Mouse (Mus musculus) embryo, embryonic 11.5 days (tissue): ENCODE data around the gene Ston2.
"Not testable (repeated sequence)": the region's sequence is repeated elsewhere in the genome, so short reads cannot be mapped to it uniquely, and the experiment has no call there.

Experiments
- DNase-seq: peaks from one replicate; pipeline ENCODE4 v3.0.0-alpha.2; 2012; ENCODE audit warnings: low read depth, low spot score

Ston2 gene

GRCm38 (mm10) chr12:91751893-91752597, 36.1 kb downstream of the Ston2 start:
- DNase-seq = no peak

- DNase-seq = no peak
Observed at GRCm38 (mm10) chr12:91749543-91750184, 38.5 kb downstream of the Ston2 start.

- DNase-seq = no peak
Observed at GRCm38 (mm10) chr12:91748241-91748865, 39.8 kb downstream of the Ston2 start.

- not testable (repeated sequence) for DNase-seq
Observed at GRCm38 (mm10) chr12:91746839-91747238, 41.3 kb downstream of the Ston2 start.

GRCm38 (mm10) chr12:91745758-91746290, 42.4 kb downstream of the Ston2 start:
- peak; percentile 47 for DNase-seq

DNA sequence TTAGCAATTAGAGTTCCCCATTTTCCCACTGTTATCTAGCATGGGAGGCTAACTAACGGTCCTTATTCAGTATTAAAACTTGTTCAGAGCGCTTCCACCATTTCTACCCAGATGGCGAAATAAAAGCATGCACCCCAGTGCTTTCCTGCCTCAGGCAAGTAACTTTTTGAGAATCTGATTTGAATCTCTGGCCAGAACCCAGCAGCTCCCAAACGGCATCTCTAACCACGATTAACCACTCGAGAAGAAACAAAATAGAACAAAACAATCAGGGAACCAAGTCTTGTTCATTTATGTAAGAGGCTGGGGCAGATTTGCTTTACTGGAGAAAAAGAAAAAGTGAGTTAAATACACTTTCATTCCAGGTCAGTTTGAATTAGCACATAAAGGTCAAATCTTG, 44.1 kb downstream of the Ston2 start:
- no peak for DNase-seq

GRCm38 (mm10) chr12:91742916-91743315, 45.3 kb downstream of the Ston2 start:
- no peak for DNase-seq

GRCm38 (mm10) chr12:91738381-91738780, 49.8 kb downstream of the Ston2 start:
- no peak for DNase-seq

DNA sequence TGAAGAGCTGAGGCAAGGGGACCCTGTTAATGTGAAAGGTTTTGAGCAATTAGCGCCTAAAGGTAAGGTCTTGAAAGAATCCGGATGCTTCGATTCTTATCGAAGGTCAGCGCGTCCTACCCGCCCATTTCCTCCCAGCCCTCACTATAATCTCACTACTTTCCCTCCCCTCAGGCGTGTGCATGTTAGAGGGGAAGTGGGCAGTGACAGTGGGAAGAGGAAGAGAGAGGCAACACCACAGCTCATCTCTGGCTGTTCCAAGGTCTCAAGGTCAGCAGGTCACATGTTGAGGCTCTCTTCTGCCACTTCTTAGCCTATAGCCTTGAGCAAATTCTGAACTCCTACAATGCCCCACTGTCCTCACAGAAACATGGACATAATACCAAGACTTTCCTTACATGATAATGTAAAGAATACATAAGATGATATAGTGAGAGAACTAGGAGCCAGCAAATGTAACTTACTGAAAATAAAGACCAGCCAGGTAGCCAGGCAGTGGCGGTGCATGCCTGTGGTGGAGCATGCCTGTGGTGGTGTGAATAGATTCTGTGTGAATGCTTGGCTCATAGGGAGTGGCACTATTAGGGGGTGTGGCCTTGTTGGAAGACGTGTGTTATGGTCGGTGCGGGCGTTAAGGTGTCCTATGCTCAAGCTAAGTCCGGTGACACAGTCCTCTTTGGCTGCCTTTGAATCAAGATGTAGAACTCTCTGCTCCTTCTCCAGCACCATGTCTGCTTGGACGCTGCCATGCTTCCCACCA, 51.8 kb downstream of the Ston2 start:
- no peak for DNase-seq

DNA sequence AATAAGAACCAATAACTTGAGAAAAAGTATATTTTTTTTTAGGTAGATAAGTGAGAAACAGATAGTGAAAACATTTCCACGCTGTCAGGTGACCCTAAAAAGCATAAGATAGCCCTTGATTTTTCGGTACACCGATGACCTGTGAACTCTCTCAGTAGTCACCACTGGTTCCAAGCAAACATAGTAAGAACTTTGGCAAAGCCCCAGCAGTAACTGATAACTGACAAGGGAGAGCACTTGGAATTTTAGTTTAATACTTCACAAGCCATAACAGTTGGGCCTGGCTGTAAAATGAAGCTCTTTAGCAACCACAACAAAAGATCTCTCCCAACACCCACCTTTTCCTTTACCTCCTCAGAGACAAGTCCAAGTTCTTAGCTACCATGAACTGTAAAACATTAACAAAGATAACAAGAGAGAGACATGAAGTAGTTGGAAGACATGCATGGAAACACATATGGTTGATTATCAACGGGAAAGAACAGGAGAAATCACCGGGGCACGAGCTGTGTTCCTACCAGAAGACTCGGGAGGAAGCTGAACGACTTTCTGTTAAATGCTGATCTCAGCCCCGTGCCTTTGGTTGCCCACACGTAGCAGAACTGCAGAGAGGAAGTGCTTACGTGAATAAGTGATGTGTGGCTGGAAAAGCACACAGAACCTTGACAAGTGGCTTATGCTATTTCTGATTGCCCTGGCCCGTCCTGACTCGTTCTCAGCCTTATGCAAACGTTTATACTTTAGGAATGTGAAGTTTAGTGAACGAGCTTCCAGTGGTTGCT, 53.8 kb downstream of the Ston2 start:
- DNase-seq = no peak

DNA sequence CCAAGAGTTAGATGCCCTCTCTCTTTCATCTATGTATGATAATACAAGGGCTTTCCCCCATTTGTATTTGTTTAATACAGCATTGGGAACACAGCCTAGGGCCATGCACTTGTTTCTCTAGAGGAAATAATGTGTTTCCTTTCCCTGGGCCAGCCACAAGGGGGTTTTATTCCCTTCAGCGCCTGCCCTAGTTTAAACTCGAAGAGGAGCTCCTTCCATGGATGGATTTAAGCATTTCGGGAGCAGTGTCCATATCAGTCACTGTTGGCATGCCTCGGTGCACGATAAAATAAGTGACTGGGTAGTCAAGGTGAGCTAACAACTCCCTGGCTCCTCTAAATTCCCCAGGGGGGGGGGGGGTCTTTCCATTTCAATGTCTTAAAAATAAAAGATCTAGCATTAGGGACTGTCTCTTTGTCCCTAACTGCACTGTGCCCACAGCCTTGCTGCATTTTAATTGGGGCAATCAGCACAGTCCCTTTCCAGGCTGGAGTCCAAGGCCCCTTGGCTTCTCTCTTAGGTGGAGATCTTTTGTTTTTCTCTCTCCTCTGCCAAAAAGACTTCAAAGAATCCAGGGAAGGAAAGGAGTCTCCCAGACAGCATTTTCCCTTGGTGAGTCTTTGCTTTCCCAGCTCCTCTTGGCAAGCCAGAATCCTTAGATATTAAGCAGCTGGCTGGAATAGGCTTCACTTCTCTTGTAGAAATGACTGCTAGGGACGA, 55.3 kb downstream of the Ston2 start:
- DNase-seq = no peak

DNA sequence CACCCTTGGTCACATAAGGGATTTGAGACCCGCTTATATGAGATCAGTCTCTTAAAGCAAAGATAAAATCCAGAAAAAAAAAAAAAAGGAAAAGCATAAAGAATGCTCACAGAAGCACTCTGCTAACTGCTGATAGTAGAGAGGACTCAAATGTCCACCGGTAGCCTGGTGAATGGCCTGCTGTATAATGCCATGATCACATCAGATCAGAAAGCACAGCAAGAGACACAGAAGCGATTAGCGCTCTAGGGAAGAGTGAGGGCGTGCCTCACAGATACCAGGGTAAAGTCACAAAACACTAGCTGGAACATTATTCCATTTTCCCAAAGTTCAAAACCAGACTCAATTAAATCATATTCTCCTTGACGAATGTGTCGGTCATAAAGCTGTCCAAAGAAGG, 62.0 kb downstream of the Ston2 start:
- DNase-seq = no peak

GRCm38 (mm10) chr12:91723912-91724311, 64.3 kb downstream of the Ston2 start:
- no peak for DNase-seq

DNA sequence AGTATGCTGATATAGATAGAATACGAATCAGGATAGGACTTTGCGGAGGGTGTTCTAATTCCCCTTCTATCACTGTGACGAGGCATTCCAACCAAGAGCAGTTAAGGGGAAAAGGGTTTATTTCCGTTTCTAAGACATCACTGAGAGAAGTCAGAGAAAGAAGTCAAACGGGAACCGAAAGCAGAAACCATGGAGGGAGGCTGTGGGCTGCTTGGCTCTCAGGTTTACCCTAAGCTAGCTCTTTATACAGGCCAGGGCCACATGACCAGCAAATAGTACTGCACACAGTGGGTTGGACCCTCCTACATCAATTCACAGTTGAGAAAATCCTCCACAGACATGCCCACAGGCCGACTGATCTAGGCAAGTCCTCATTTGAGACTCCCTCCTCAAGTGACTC, 69.1 kb downstream of the Ston2 start:
- DNase-seq = no peak

DNA sequence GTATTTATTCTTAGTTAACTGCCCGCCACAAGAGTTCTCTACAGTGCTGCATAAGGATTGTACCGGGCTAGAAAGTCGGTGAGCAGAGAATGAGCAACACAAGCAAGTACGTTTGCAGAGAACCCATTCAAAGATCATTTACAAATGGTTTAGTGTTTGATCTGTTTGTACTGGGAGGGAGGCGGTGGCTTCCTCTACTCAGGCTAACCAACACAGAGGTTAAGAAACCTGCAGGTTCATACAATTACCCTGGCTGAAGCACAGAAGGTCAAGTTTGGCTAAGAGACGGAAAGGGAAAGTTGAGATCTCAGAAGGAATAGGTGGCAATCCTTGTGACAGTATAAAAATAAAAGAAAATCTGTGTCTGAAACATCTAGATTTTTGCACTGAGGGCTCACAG, 72.5 kb downstream of the Ston2 start:
- DNase-seq = no peak

GRCm38 (mm10) chr12:91713358-91713757, 74.8 kb downstream of the Ston2 start:
- DNase-seq = no peak

DNA sequence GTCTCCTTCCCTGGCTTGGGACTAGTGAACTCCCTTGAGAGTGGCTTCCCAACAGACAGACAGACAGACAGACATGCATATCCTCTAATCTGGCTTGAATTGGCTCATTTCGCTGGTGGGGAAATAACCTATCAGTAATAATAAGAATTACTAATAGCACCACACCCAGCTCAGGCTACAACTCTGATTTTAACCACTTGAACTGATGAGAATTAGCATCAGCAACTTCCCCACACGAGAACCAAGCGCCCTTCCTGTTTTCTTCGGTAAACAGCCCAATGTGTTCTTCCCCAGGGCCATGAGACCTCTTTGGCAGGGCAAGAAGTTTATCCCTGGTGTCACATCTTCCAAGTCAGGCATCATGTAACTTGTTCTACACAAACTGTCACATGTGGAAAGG, 76.5 kb downstream of the Ston2 start:
- DNase-seq = no peak

DNA sequence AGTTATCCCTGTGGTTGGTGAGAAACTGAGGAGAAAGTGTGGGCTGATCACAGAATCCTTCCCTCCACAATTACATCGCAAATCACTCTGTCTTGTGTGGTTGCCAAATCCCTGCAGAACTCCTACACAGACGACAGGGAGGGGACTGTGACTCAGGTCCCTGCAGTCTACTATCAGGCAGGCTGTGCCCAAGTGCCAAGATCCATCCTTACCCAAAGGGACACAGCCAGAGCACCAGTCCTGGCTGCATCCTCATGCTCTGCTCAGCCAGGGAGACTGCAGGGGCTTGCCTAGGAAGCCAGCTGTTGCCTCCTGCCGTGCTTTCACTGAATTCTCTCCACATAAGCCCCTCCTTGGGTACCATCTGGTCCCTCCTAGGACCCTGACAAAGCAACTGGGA, 77.3 kb downstream of the Ston2 start:
- DNase-seq = no peak

- DNase-seq = no peak
Observed at GRCm38 (mm10) chr12:91709634-91710033, 78.6 kb downstream of the Ston2 start.

DNA sequence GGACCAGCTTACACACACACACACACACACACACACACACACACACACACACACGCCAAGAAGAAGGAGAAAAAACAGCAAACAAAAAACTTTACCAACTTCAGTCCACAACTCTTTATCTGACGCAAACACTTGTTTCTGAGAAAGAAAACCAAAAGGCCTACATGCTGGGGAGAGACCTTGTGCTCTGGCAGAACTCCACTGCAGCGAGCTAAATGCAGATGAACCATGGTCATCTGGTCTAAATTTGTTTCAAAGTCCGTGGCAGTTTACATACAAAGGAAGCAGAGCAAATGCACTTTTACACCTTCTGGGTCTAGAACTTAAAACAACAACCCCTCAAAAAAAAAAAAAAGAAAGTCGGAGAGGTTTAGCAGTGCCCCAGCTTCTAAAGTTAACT, 79.0 kb downstream of the Ston2 start:
- DNase-seq = no peak

DNA sequence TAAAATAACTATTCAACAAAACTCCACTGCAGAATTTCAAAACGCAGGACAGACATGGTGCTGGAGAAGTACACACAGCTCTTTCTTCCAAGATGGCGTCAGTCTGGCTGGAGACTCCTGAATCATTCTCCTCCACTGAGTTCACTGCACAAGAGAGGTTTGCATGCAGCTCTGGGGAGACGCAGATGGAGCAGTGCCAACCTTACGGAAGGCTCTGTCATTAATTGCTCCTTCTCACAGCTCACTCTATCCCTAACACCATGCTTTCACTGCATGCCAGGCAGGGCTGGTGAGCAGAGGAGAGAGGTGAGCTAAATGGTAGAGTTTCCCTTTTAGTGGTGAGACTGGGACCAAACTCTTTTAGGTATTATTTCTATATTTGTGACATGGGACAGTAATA, 80.4 kb downstream of the Ston2 start:
- DNase-seq = no peak
